Mouse (Mus musculus): ENCODE results near the gene Bms1. TPM values are rescaled to one million over a fixed set of nuclear protein-coding genes. Genes with fewer than 3 reads are reported as not detected.

The Bms1 gene
- polyA plus RNA-seq, 1 experiment from 2014 or later, result 42.5 TPM

- H3K27me3 ChIP-seq, result no peaks in the 10 kb centered on the region
- in situ Hi-C loops (cut with MboI; ENCODE audit: low pct_unique_long_range_greater_than_20kb), result loop anchor here (25.0 kb wide), 1 partner anchor 528 kb away; the partner anchor contains the start of gene Zfp239
- no peak for TF ChIP-seq CTCF (IDR thresholded peaks at IDR 0.05)
- ATAC-seq (no peak), DNase-seq (ENCODE audit: low read depth, low spot score) (no peak)
- CTCF ChIA-PET, result interaction anchor here (1.7 kb wide), 1 partner anchor 12 kb away, joined by 4 read pairs; no protein-coding TSS in a partner anchor
- POLR2A ChIA-PET, result no interaction called here
These were observed 28.5 kb downstream of the Bms1 start for GRCm38 (mm10) chr6:118390746-118391145.

GRCm38 (mm10) chr6:118385962-118386361 lies 33.3 kb downstream of the Bms1 start:
- no peak for DNase-seq (ENCODE audit: low read depth, low spot score)
- POLR2A ChIA-PET, result no interaction called here
- no peak for ATAC-seq
- no peak for TF ChIP-seq CTCF (IDR thresholded peaks at IDR 0.05)
- in situ Hi-C loops (cut with MboI; ENCODE audit: low pct_unique_long_range_greater_than_20kb), result loop anchor here (25.0 kb wide), 1 partner anchor 524 kb away; the partner anchor contains the start of gene Zfp239
- CTCF ChIA-PET, result interaction anchor here (1.0 kb wide), 1 partner anchor 196 kb away, joined by 3 read pairs; no protein-coding TSS in a partner anchor
- no peaks in the 10 kb centered on the region for H3K27me3 ChIP-seq

GRCm38 (mm10) chr6:118381234-118381633 lies 38.0 kb downstream of the Bms1 start:
- no peak for TF ChIP-seq CTCF (IDR thresholded peaks at IDR 0.05)
- no peak for ATAC-seq
- in situ Hi-C loops (cut with MboI; ENCODE audit: low pct_unique_long_range_greater_than_20kb), result loop anchor here (5.0 to 25.0 kb wide), 2 partner anchors 199 to 519 kb away; partner anchors contain the start of gene Zfp239
- no peaks in the 10 kb centered on the region for H3K27me3 ChIP-seq
- ChIA-PET POLR2A (no interaction called here), CTCF (interaction anchor here (6.2 kb wide), 1 partner anchor 202 kb away, joined by 39 read pairs; no protein-coding TSS in a partner anchor)
- DNase-seq (ENCODE audit: low read depth, low spot score), result no peak

GRCm38 (mm10) chr6:118380630-118381029 lies 38.6 kb downstream of the Bms1 start:
- TF ChIP-seq CTCF (IDR thresholded peaks at IDR 0.05), result no peak
- ChIA-PET POLR2A (no interaction called here), CTCF (interaction anchor here (0.7 to 6.2 kb wide), 6 partner anchors 9 to 201 kb away, joined by 3 to 39 read pairs (median 6); no protein-coding TSS in a partner anchor)
- in situ Hi-C loops (cut with MboI; ENCODE audit: low pct_unique_long_range_greater_than_20kb), result loop anchor here (5.0 to 25.0 kb wide), 2 partner anchors 198 to 518 kb away; partner anchors contain the start of gene Zfp239
- ATAC-seq (no peak), DNase-seq (ENCODE audit: low read depth, low spot score) (no peak)
- H3K27me3 ChIP-seq, result no peaks in the 10 kb centered on the region

GRCm38 (mm10) chr6:118379451-118380167 lies 39.7 kb downstream of the Bms1 start:
- CTCF ChIA-PET, result interaction anchor here (0.7 to 6.2 kb wide), 13 partner anchors 10 to 200 kb away, joined by 3 to 39 read pairs (median 4); no protein-coding TSS in a partner anchor
- no peak for DNase-seq (ENCODE audit: low read depth, low spot score)
- TF ChIP-seq CTCF (IDR thresholded peaks at IDR 0.05), result peak; percentile 95
- in situ Hi-C loops (cut with MboI; ENCODE audit: low pct_unique_long_range_greater_than_20kb), result loop anchor here (5.0 to 25.0 kb wide), 2 partner anchors 197 to 517 kb away; partner anchors contain the start of gene Zfp239
- ATAC-seq, result no peak
- H3K27me3 ChIP-seq, result no peaks in the 10 kb centered on the region
- POLR2A ChIA-PET, result no interaction called here

- TF ChIP-seq CTCF (IDR thresholded peaks at IDR 0.05), result no peak
- H3K27me3 ChIP-seq, result no peaks in the 10 kb centered on the region
- ChIA-PET CTCF (interaction anchor here (1.4 to 6.2 kb wide), 2 partner anchors 182 to 198 kb away, joined by 3 to 39 read pairs; no protein-coding TSS in a partner anchor), POLR2A (interaction anchor here (0.6 kb wide), 1 partner anchor 86 kb away, joined by 4 read pairs; no protein-coding TSS in a partner anchor)
- in situ Hi-C loops (cut with MboI; ENCODE audit: low pct_unique_long_range_greater_than_20kb), result loop anchor here (25.0 kb wide), 1 partner anchor 515 kb away; the partner anchor contains the start of gene Zfp239
- ATAC-seq, result no peak
- no peak for DNase-seq (ENCODE audit: low read depth, low spot score)
These were observed 41.7 kb downstream of the Bms1 start for GRCm38 (mm10) chr6:118377611-118378010.

- DNase-seq (ENCODE audit: low read depth, low spot score) (no peak), ATAC-seq (no peak)
- H3K27me3 ChIP-seq, result no peaks in the 10 kb centered on the region
- in situ Hi-C loops (cut with MboI; ENCODE audit: low pct_unique_long_range_greater_than_20kb), result loop anchor here (25.0 kb wide), 1 partner anchor 514 kb away; the partner anchor contains the start of gene Zfp239
- ChIA-PET CTCF (interaction anchor here (6.2 kb wide), 1 partner anchor 197 kb away, joined by 39 read pairs; no protein-coding TSS in a partner anchor), POLR2A (interaction anchor here (0.6 kb wide), 1 partner anchor 78 kb away, joined by 3 read pairs; no protein-coding TSS in a partner anchor)
- TF ChIP-seq CTCF (IDR thresholded peaks at IDR 0.05), result no peak
These were observed 43.3 kb downstream of the Bms1 start for GRCm38 (mm10) chr6:118376023-118376422.

- CTCF ChIA-PET, result no interaction called here
- TF ChIP-seq CTCF (IDR thresholded peaks at IDR 0.05), result no peak
- H3K27me3 ChIP-seq, result no peaks in the 10 kb centered on the region
- ATAC-seq (no peak), DNase-seq (ENCODE audit: low read depth, low spot score) (no peak)
- POLR2A ChIA-PET, result no interaction called here
- in situ Hi-C loops (cut with MboI; ENCODE audit: low pct_unique_long_range_greater_than_20kb), result loop anchor here (25.0 kb wide), 1 partner anchor 513 kb away; the partner anchor contains the start of gene Zfp239
These were observed 43.8 kb downstream of the Bms1 start for GRCm38 (mm10) chr6:118375457-118375856.

GRCm38 (mm10) chr6:118375026-118375425 lies 44.2 kb downstream of the Bms1 start:
- DNase-seq (ENCODE audit: low read depth, low spot score) (no peak), ATAC-seq (no peak)
- no peak for TF ChIP-seq CTCF (IDR thresholded peaks at IDR 0.05)
- H3K27me3 ChIP-seq, result no peaks in the 10 kb centered on the region
- in situ Hi-C loops (cut with MboI; ENCODE audit: low pct_unique_long_range_greater_than_20kb), result loop anchor here (25.0 kb wide), 1 partner anchor 513 kb away; the partner anchor contains the start of gene Zfp239
- ChIA-PET CTCF (no interaction called here), POLR2A (no interaction called here)

GRCm38 (mm10) chr6:118373294-118373693 lies 46.0 kb downstream of the Bms1 start:
- POLR2A ChIA-PET, result no interaction called here
- in situ Hi-C loops (cut with MboI; ENCODE audit: low pct_unique_long_range_greater_than_20kb), result no loop called here
- CTCF ChIA-PET, result interaction anchor here (1.0 to 1.2 kb wide), 3 partner anchors 11 to 187 kb away, joined by 3 read pairs; no protein-coding TSS in a partner anchor
- TF ChIP-seq CTCF (IDR thresholded peaks at IDR 0.05), result peak; percentile 69
- DNase-seq (ENCODE audit: low read depth, low spot score) (no peak), ATAC-seq (no peak)
- no peaks in the 10 kb centered on the region for H3K27me3 ChIP-seq

Data from Patski (cell line).